In genomic region chr17:93535751-93536150, GRCm38 (mm10) we compare ENCODE assay signal across 25 mouse cellular contexts.
"Had no signal": no experiment of that assay in that cellular context is flagged by ENCODE, and none has a peak within 500 bp of the region (broad histone marks: within the 10 kb centered on the region; RNA-seq: fewer than 3 reads in every experiment).

No protein-coding gene starts in this region.

- H3K36me3 ChIP-seq: embryonic facial prominence, embryonic 10.5 days; embryonic facial prominence, embryonic 12.5 days; embryonic facial prominence, embryonic 13.5 days; embryonic facial prominence, embryonic 15.5 days; forebrain, embryonic 10.5 days; forebrain, embryonic 12.5 days; forebrain, embryonic 15.5 days had no signal

- H3K9me3 ChIP-seq: embryonic facial prominence, embryonic 10.5 days; embryonic facial prominence, embryonic 12.5 days; embryonic facial prominence, embryonic 13.5 days; embryonic facial prominence, embryonic 15.5 days; forebrain, embryonic 10.5 days; forebrain, embryonic 12.5 days; forebrain, embryonic 13.5 days; forebrain, embryonic 15.5 days had no signal

- DNase-seq: cerebellum, adult 9-10 months; cerebellum, adult 9-11 months; cerebellum, postnatal 10 days; cerebellum, postnatal 14 days; cerebellum, postnatal 25 days; cerebellum, postnatal 36 days; embryo, embryonic 11 days; forebrain, postnatal 0 days; gastrocnemius, adult 2 months; gastrocnemius, postnatal 10 days; gastrocnemius, postnatal 14 days; gastrocnemius, postnatal 25 days; gastrocnemius, postnatal 36 days; heart, adult 11 months; heart, adult 18-20 months; heart, adult 2 months had no signal

- H3K27ac ChIP-seq: embryonic facial prominence, embryonic 10.5 days; embryonic facial prominence, embryonic 12.5 days; embryonic facial prominence, embryonic 13.5 days; embryonic facial prominence, embryonic 15.5 days; forebrain, embryonic 10.5 days; forebrain, embryonic 12.5 days; forebrain, embryonic 13.5 days; forebrain, embryonic 15.5 days; gastrocnemius, adult 2 months; heart, adult 2 months had no signal

- H3K27me3 ChIP-seq: embryonic facial prominence, embryonic 12.5 days; embryonic facial prominence, embryonic 13.5 days; embryonic facial prominence, embryonic 15.5 days; forebrain, embryonic 12.5 days; forebrain, embryonic 13.5 days; forebrain, embryonic 15.5 days had no signal

- H3K9ac ChIP-seq: embryonic facial prominence, embryonic 12.5 days; embryonic facial prominence, embryonic 13.5 days; embryonic facial prominence, embryonic 15.5 days; forebrain, embryonic 12.5 days; forebrain, embryonic 13.5 days; forebrain, embryonic 15.5 days; forebrain, postnatal 0 days had no signal

- H3K4me1 ChIP-seq: embryonic facial prominence, embryonic 10.5 days; embryonic facial prominence, embryonic 12.5 days; embryonic facial prominence, embryonic 13.5 days; embryonic facial prominence, embryonic 15.5 days; forebrain, embryonic 10.5 days; forebrain, embryonic 12.5 days; forebrain, embryonic 13.5 days; forebrain, embryonic 15.5 days had no signal

- H3K4me3 ChIP-seq: embryonic facial prominence, embryonic 10.5 days; embryonic facial prominence, embryonic 12.5 days; embryonic facial prominence, embryonic 13.5 days; embryonic facial prominence, embryonic 15.5 days; erythroblast, embryonic 14.5 days; forebrain, embryonic 10.5 days; forebrain, embryonic 12.5 days; forebrain, embryonic 13.5 days; forebrain, embryonic 15.5 days; gastrocnemius, adult 2 months; heart, adult 2 months had no signal
